Mouse (Mus musculus): ENCODE data around the gene E2f1. TPM values are rescaled to one million over a fixed set of nuclear protein-coding genes. Genes with fewer than 3 reads are reported as not detected.

The E2f1 gene
- total and polyA plus RNA-seq, 3 experiments = 5.1 to 19.6 (median 5.3) TPM

- Histone ChIP-seq H3K79me2 (replicated peaks; ENCODE audit: control insufficient read depth, extremely low read depth, insufficient read depth, poor library complexity, severe bottlenecking) (no peaks in the 10 kb centered on the region), H3K4me2 (ENCODE audit: insufficient read depth, low read depth, poor library complexity, severe bottlenecking) (no peak overlapping the region), H3K9ac (ENCODE audit: insufficient read depth, low read depth) (no peak overlapping the region), H3K36me3 (replicated peaks in 1 of 2; ENCODE audit: control insufficient read depth in 1 of 2, insufficient read depth in 1 of 2, low read length in 1 of 2) (no peaks in the 10 kb centered on the region), H3K9me3 (replicated peaks; ENCODE audit: low read length) (no peaks in the 10 kb centered on the region), H3K27me3 (replicated peaks) (no peaks in the 10 kb centered on the region), H3K4me1 (ENCODE audit: control insufficient read depth in 1 of 2, insufficient read depth in 2 of 2) (peaks cover 0 to 11% of the 10 kb centered on the region in 2 experiments; a peak in 2 of 4 replicates), H3K4me3 (replicated peaks in 1 of 3; ENCODE audit: low read depth in 2 of 3, low read length in 2 of 3, poor library complexity in 1 of 3) (no peak overlapping the region), H3K27ac (ENCODE audit: insufficient read depth, low read depth) (no peak overlapping the region)
- in situ Hi-C loops (cut with MboI; ENCODE audit: low pct_ligation_motif_present, low pct_unique_long_range_greater_than_20kb, low sequenced_read_pairs) = no loop called here
- TF ChIP-seq ZNF384 (IDR thresholded peaks at IDR 0.05; ENCODE audit: low read depth, low read length) = no peak
- TF ChIP-seq CTCF (conservative IDR thresholded peaks at IDR 0.05 in 1 of 2, IDR thresholded peaks at IDR 0.05 in 1 of 2; ENCODE audit: low read depth in 2 of 2, low read length in 2 of 2) = peak; percentile 7 to 19; a peak in 1 of 4 replicates
- dilution Hi-C loops (cut with MboI; ENCODE audit: extremely low pct_ligation_motif_present, extremely low pct_unique_long_range_greater_than_20kb, low sequenced_read_pairs) = no loop called here
- DNase-seq (ENCODE audit: extremely low read depth) = no peak
These were observed 11.7 kb upstream of the E2f1 start for GRCm38 (mm10) chr2:154581421-154581820.

GRCm38 (mm10) chr2:154580586-154580985 lies 10.9 kb upstream of the E2f1 start:
- Histone ChIP-seq H3K9me3 (replicated peaks; ENCODE audit: low read length) (no peaks in the 10 kb centered on the region), H3K4me2 (ENCODE audit: insufficient read depth, low read depth, poor library complexity, severe bottlenecking) (no peak overlapping the region), H3K79me2 (replicated peaks; ENCODE audit: control insufficient read depth, extremely low read depth, insufficient read depth, poor library complexity, severe bottlenecking) (no peaks in the 10 kb centered on the region), H3K9ac (ENCODE audit: insufficient read depth, low read depth) (no peak overlapping the region), H3K27ac (ENCODE audit: insufficient read depth, low read depth) (no peak overlapping the region), H3K4me1 (ENCODE audit: control insufficient read depth in 1 of 2, insufficient read depth in 2 of 2) (peaks cover 0 to 16% of the 10 kb centered on the region in 2 experiments; a peak in 2 of 4 replicates), H3K4me3 (replicated peaks in 1 of 3; ENCODE audit: low read depth in 2 of 3, low read length in 2 of 3, poor library complexity in 1 of 3) (no peak overlapping the region), H3K36me3 (replicated peaks in 1 of 2; ENCODE audit: control insufficient read depth in 1 of 2, insufficient read depth in 1 of 2, low read length in 1 of 2) (no peaks in the 10 kb centered on the region), H3K27me3 (replicated peaks) (no peaks in the 10 kb centered on the region)
- DNase-seq (ENCODE audit: extremely low read depth) = no peak
- dilution Hi-C loops (cut with MboI; ENCODE audit: extremely low pct_ligation_motif_present, extremely low pct_unique_long_range_greater_than_20kb, low sequenced_read_pairs) (no loop called here), in situ Hi-C loops (cut with MboI; ENCODE audit: low pct_ligation_motif_present, low pct_unique_long_range_greater_than_20kb, low sequenced_read_pairs) (no loop called here)
- TF ChIP-seq E2F4 (IDR thresholded peaks at IDR 0.05; ENCODE audit: insufficient replicate concordance, low read depth, low read length) = no peak
- no peak for TF ChIP-seq IRF4 (IDR thresholded peaks at IDR 0.05; ENCODE audit: low read depth, low read length)
- no peak for TF ChIP-seq KAT2A (IDR thresholded peaks at IDR 0.05; ENCODE audit: insufficient replicate concordance, low read length)
- no peak for TF ChIP-seq RCOR1 (conservative IDR thresholded peaks at IDR 0.05; ENCODE audit: low read depth, low read length)
- no peak for TF ChIP-seq ELF1 (IDR thresholded peaks at IDR 0.05; ENCODE audit: low read depth, low read length)
- TF ChIP-seq CTCF (conservative IDR thresholded peaks at IDR 0.05 in 1 of 2, IDR thresholded peaks at IDR 0.05 in 1 of 2; ENCODE audit: low read depth in 2 of 2, low read length in 2 of 2) = no peak
- TF ChIP-seq GABPA (IDR thresholded peaks at IDR 0.05; ENCODE audit: insufficient replicate concordance, low read depth, low read length) = no peak
- no peak for TF ChIP-seq BHLHE40 (IDR thresholded peaks at IDR 0.05; ENCODE audit: low read depth, low read length)
- no peak for TF ChIP-seq POLR2AphosphoS2 (IDR thresholded peaks at IDR 0.05; ENCODE audit: low read depth, low read length)
- no peak for TF ChIP-seq USF2 (conservative IDR thresholded peaks at IDR 0.05; ENCODE audit: low read depth, low read length)
- TF ChIP-seq TCF12 (IDR thresholded peaks at IDR 0.05; ENCODE audit: low read depth, low read length) = no peak
- no peak for TF ChIP-seq JUN (IDR thresholded peaks at IDR 0.05; ENCODE audit: insufficient read depth, low read depth, low read length)
- no peak for TF ChIP-seq ZMIZ1 (IDR thresholded peaks at IDR 0.05; ENCODE audit: low read depth, low read length)
- no peak for TF ChIP-seq MAFK (IDR thresholded peaks at IDR 0.05; ENCODE audit: insufficient replicate concordance, low read length)

Data from CH12.LX (cell line).